Mouse (Mus musculus): ENCODE measurements around the gene Gpam.
"Not testable (repeated sequence)": the region's sequence is repeated elsewhere in the genome, so short reads cannot be mapped to it uniquely, and the experiment has no call there.

Gene Gpam

GRCm38 (mm10) chr19:55127072-55127718 lies at the start of gene Gpam:
Gene Gpam (minus strand): TSS chr19:55127238.
- in situ Hi-C loops (cut with MseI, MboI): no loop called here

DNA sequence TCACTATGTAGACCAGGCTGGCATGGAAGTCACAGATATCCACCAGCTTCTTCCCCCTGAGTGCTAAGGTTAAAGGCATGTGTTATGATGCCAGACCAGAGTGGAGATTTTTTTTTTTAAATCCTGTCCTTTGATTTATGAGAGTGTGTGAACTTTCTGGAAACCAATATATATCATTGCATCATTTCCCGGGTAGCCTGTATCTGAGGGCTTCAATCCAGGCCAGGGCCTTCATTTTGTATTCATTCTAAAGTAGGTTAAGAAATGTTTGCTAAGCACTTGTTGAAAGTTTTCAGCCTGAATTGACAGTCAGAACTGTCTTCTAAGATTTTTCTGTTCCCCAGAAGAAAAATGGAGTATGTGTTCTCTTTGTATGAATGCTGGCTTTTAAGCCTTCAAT lies 44.5 kb upstream of the Gpam start:
- in situ Hi-C loops (cut with MseI, MboI): no loop called here

DNA sequence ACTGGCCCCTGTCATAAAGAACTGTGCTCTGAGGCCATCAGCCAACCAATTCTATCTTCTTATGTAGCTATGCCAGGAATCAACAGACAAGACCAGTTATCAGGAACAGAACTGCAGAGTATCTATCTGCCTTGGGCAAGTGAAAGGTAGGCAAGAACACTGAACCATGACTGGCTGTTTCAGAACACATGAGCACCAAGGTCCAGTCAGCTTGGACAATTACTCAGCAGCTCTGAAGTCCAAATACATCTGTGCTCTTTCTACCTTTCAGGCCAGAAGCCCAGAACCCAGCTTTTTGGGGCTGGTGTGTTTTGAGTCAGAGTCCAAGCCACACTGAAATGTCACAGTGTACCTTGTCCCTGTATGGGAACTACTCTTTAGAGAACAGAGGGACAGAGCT lies 43.4 kb upstream of the Gpam start:
- in situ Hi-C loops (cut with MseI, MboI): no loop called here

DNA sequence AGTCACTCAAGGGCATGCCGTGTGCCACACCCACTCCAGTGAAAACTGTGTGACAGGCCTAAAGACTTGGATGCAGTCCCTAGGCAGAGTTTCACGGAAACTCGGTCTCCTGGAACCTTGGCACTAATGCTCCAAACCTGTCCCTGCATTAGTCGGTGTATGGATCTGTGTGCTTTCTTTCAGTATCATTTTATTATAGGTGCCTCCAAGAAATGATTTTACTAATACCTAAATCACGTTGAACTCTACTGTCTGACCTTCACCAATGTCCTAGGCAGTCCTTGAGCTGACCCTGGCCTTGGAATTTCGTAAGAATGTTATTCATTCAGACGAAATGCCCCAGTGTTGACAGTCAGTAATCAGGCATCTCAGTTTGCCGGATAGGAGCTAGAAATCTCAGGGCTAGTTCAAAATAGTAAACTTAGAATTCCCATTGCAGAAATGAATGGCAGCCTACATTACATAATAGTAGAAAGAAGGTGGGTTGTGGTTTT lies 42.2 kb upstream of the Gpam start:
- in situ Hi-C loops (cut with MseI, MboI): not testable (repeated sequence)

GRCm38 (mm10) chr19:55168360-55168759 lies 41.3 kb upstream of the Gpam start:
- in situ Hi-C loops (cut with MseI, MboI): no loop called here

GRCm38 (mm10) chr19:55167741-55168140 lies 40.7 kb upstream of the Gpam start:
- in situ Hi-C loops (cut with MseI, MboI): no loop called here

- in situ Hi-C loops (cut with MseI, MboI): no loop called here
Observed at GRCm38 (mm10) chr19:55166741-55167140, 39.7 kb upstream of the Gpam start.

DNA sequence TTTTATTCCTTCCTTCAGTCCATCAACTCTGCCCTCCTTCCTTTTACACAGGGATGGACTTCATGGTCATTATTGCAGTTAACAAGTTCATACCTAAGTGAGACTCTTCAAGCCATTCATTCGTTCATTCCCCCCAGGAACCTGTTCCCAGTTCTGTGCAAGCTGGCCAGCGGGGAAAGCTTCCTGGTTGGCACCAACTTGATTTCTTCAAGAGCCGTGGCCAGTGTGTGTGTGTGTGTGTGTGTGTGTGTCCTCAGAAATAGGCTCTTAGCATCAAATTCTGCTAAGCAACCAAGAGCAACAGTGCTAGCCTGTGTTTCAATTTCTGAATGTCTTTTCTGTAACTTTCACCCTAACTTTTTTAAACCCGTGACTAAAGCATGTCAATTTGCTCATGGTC lies 38.9 kb upstream of the Gpam start:
- in situ Hi-C loops (cut with MseI, MboI): no loop called here

DNA sequence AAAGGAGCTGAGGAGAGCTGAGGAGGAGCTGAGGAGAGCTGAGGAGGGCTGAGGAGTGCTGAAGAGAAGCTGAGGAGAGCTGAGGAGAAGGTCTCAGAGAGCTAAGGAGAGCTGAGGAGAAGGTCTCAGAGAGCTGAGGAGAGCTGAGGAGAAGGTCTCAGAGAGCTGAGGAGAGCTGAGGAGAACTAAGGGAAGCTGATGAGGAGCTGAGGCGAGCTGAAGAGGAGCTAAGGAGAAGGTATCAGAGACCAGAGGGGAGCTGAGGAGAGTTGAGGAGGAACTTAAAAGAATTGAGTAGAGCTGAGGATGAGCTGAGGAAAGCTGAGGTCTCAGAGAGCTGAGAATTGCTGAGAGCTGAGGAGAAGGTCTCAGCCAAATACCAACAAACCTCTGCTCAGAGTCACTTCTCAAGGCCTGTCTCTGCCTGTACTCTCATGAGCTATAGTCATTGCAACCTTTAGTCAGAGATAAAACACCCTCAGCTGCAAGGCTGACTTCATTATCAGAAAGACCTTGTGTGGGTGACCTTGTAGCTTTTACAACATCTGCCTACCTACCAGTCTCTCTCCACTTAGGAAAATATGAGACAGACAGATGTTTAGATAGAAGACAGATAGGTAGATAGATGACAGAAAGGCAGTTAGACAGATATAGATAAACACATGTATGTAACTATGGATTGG lies 38.3 kb upstream of the Gpam start:
- in situ Hi-C loops (cut with MseI, MboI): no loop called here

GRCm38 (mm10) chr19:55164162-55164561 lies 37.1 kb upstream of the Gpam start:
- in situ Hi-C loops (cut with MseI, MboI): no loop called here

DNA sequence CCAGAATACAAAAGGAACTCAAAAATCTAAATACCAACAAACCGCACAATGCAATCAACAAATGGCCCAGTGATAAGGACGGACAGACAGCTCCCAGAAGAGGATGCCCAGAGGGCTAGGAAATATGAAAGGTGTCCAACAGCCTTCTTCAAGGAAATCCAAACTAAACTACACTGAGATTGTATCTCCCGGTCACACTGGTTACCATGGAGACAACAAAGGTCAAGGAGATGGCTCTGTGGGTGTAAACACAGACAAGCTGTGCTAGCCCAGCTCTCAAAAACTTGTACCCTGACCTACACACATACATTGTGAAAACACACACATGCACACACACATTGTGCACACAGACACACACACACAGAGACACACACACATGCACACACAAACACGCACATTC lies 35.2 kb upstream of the Gpam start:
- in situ Hi-C loops (cut with MseI, MboI): no loop called here

- in situ Hi-C loops (cut with MseI, MboI): no loop called here
Observed at GRCm38 (mm10) chr19:55159826-55160225, 32.8 kb upstream of the Gpam start.

GRCm38 (mm10) chr19:55158606-55159005 lies 31.6 kb upstream of the Gpam start:
- in situ Hi-C loops (cut with MseI, MboI): no loop called here

GRCm38 (mm10) chr19:55157029-55157428 lies 30.0 kb upstream of the Gpam start:
- in situ Hi-C loops (cut with MseI, MboI): no loop called here

GRCm38 (mm10) chr19:55152983-55153382 lies 25.9 kb upstream of the Gpam start:
- in situ Hi-C loops (cut with MseI, MboI): no loop called here

DNA sequence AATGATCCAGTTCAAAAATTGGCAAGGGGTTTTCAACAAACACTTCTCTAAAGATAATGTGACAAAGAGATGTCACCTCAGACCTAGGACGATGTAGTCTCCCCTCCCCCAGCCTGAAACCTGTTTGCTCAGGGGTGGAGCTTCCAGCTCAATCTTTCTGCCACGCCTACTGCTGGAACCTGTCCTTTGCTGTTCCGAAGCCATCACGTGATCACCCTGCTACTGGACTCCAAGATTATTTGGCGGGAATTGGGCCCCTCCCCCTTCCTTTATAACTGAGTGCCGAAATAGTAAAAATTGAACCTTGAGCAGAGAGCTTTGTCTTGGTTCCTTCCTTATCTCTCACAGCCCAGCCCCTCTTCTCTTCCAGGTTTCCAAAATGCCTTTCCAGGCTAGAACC lies 25.2 kb upstream of the Gpam start:
- in situ Hi-C loops (cut with MseI, MboI): not testable (repeated sequence)

GRCm38 (mm10) chr19:55149646-55150045 lies 22.6 kb upstream of the Gpam start:
- in situ Hi-C loops (cut with MseI, MboI): no loop called here

DNA sequence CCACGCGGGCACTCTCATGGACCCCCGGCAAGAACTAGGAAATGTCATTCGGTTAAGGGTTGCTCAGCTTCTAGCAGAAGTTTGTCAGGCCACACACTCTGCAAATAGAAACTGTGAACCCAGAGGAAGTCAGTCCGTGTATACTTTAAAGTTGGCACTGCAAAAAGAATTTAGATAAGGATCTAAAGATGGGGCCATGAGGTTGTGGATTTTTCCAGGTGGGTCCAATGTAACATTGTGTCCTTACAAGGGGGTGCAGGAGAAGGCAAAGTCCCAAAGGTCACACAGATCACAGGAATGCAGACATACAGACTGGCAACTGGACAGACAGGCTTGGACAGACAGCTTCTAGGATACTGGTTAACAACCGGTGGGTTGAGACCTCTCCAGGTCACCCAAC lies 21.1 kb upstream of the Gpam start:
- in situ Hi-C loops (cut with MseI, MboI): no loop called here

DNA sequence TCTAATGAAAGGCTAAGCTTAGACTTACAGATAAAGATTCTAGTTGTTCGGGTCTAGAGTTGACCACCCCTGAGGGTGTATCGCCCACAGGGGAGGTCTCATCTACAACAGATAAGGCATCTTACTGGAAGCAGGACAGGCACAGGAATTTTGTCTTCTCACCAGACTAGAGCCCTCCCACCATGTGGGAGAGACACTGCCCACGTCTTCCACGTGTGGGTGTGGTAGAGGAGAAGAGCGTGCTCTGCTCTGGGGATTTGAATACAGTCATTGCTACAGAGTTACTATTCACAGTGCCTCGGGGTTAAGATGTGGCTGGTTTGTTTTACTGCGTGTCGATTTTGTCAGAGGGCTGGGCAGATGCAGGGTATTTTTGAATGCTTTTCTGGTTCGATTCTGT lies 20.5 kb upstream of the Gpam start:
- in situ Hi-C loops (cut with MseI, MboI): no loop called here

DNA sequence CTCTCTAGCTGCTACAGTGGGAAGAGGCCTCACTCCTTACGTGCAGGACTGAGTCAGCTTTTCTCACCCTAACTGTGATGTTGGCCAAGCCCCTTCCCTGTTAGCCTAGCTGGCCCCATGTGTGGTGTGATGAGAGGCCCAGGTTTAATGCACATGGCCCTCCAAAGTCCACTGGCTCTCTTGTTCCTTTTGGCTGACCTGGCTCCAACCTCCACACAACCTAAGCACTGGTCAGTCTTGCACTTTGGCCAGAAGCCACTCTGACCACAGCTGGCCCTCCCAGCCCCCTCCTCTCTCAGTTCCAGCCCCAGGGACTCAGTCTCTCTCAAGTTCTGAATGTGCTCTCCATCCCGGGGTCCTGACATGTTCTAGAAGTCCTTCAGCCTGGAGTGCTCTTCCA lies 18.1 kb upstream of the Gpam start:
- in situ Hi-C loops (cut with MseI, MboI): no loop called here

DNA sequence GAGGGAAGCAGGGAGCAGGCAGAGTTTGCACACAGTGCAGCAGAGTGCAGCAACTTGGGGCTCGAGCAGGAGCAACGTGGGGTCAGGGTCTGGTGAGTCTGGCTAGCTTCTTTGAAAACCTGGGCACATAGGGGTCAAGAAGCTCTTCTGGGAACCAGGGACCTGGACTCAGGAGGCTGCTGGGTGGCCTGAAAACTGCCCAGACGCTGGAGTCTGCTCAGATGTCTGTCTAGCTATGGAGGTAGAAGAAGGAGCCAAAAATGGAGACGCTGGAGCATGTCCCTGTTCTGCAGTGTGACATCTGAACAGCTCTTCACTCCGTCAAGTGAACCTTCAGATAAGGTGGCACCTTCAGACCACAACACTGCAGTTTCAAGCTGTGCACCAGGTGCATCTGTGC lies 17.7 kb upstream of the Gpam start:
- in situ Hi-C loops (cut with MseI, MboI): no loop called here

GRCm38 (mm10) chr19:55143391-55144300 lies 16.6 kb upstream of the Gpam start:
- in situ Hi-C loops (cut with MseI, MboI): no loop called here

Measured in mouse trophoblast stem cell (cell line).